Mouse (Mus musculus): ENCODE measurements at regions not wholly inside any gene's neighbourhood (a gene's known extent, or its start where the extent isn't known, plus 50 kb on each side); places are given as distances from the start of the nearest gene placed in this dataset.

DNA sequence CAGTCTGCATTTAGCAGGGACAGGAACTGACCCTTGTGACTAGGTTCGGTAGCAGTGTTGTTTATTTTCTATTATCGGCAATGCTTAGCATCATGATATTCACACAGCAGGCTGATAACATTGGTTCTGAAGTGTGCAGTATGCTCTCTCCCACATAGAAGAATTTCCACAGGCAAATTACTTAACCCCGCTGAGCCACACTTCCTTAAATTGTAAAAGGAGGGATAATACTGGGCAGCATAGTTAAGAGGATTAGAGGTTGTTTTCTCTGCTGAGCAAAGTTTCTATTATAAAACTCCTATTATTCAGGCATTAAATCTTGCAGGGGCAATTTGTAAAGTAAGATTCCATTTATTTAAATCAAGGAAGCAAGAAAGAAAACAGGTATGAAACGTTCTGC is 489.4 kb upstream of the Arpp21 start:
- no peak for DNase-seq (ENCODE audit: low spot score)

DNA sequence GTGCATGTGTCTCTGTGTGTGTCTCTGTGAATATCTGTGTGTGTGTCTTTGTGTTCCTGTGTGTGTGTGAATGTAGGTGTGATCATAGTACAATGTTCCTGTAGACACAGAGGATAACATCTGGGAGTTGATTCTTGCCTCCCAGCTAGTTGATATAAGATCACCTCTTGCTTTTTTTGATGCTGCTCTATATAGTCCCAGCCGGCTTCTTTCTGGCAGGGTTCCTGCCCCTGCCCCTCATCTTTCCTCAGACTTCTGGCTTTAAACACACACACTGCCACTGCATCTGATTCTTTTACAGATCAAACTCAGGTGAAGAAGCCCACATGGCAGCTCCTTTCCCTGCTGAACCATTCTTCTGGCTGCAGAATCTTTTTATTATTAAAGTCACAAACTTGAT is 487.6 kb upstream of the Arpp21 start:
- DNase-seq (ENCODE audit: low spot score), result no peak

DNA sequence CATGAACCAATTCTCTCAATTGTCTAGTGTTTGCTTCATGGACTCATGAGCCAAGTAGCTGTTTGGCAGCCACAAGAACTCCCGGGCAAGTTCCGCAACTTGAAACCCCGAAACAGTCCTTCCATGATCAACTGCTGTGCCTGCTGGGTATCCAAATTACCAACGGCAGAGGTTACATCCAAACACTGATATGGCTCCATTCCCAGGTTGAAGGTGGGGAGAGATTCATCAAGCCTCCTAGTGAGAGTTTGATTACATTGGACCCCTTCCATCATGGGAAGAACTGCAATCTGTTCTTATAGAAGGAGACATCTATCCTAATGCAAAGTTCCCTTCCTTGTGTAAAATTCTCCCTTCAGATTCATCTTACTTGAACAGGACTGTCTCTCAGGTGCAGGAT is 486.8 kb upstream of the Arpp21 start:
- DNase-seq (ENCODE audit: low spot score), result no peak

DNA sequence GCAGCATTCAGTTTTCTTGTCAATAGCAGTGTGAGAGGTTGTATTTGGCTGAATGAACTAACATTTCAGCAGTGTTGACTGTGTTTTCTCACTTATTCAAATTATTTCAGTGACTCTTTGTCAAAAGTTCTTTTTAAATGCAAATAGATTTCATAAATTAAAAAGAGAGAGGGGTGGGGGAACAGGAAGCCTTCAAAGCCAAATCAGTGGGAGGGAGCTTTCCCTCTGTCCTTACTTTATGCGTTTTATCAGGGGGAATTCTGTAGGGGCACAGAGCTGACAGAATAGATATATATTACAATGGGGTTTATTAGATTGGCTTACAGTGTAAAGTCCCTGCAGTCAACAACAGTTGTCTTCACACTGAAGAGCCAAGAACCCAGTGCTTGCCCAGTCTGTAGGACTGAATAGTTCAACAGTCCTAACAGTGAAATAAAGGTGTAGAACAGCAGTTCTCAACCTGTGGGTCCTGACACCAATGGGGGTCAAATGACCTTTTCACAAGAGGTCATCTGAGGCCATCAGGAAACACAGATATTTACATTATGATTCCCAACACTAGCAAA is 479.5 kb upstream of the Arpp21 start:
- DNase-seq (ENCODE audit: low spot score), result no peak

DNA sequence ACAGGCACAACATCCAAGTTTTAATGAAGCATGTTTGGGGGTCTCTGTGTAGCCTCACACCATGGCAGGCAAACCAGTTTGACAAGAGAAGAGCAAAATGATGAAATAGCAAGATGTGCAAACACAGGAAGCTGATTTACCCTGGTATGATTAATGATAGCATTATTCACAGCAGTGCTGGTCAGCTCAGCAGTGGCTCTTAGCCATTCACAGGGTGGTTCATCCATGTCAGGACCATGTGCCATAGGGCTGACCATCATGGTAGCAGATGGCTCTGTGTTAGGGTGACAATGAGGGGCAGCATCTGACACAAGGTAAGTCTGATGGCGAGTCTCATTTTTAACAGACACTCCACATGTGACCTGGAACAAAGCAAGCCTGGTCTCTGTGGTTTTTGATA is 443.1 kb upstream of the Arpp21 start:
- DNase-seq (ENCODE audit: low spot score), result no peak

- DNase-seq (ENCODE audit: low spot score), result no peak
Observed at GRCm38 (mm10) chr9:112675232-112675631, 439.5 kb upstream of the Arpp21 start.
